Mouse (Mus musculus): ENCODE measurements around the gene Tagln2.

Gene Tagln2

GRCm38 (mm10) chr1:172503111-172503997, 3.5 kb downstream of the Tagln2 start:
- no peak for DNase-seq (ENCODE audit: low spot score in 2 of 2)

- no peak for DNase-seq (ENCODE audit: low spot score in 2 of 2)
These were observed 4.9 kb downstream of the Tagln2 start for GRCm38 (mm10) chr1:172504756-172505155.

GRCm38 (mm10) chr1:172507001-172507400, 7.2 kb downstream of the Tagln2 start:
- no peak for DNase-seq (ENCODE audit: low spot score in 2 of 2)

- no peak for DNase-seq (ENCODE audit: low spot score in 2 of 2)
These were observed 7.9 kb downstream of the Tagln2 start for GRCm38 (mm10) chr1:172507701-172508100.

- no peak for DNase-seq (ENCODE audit: low spot score in 2 of 2)
These were observed 8.3 kb downstream of the Tagln2 start for GRCm38 (mm10) chr1:172508172-172508571.

- DNase-seq (ENCODE audit: low spot score in 2 of 2): no peak
These were observed 9.4 kb downstream of the Tagln2 start for GRCm38 (mm10) chr1:172509235-172509634.

- no peak for DNase-seq (ENCODE audit: low spot score in 2 of 2)
These were observed 10.1 kb downstream of the Tagln2 start for GRCm38 (mm10) chr1:172509983-172510382.

- DNase-seq (ENCODE audit: low spot score in 2 of 2): no peak
These were observed 10.7 kb downstream of the Tagln2 start for GRCm38 (mm10) chr1:172510421-172510972.

- DNase-seq (ENCODE audit: low spot score in 2 of 2): no peak
These were observed 13.1 kb downstream of the Tagln2 start for GRCm38 (mm10) chr1:172512962-172513361.

GRCm38 (mm10) chr1:172513525-172514212, 13.8 kb downstream of the Tagln2 start:
- DNase-seq (ENCODE audit: low spot score in 2 of 2): peak in 1 of 2 experiments; percentile 42

GRCm38 (mm10) chr1:172514213-172514529, 14.3 kb downstream of the Tagln2 start:
- DNase-seq (ENCODE audit: low spot score in 2 of 2): no peak

- DNase-seq (ENCODE audit: low spot score in 2 of 2): no peak
These were observed 14.9 kb downstream of the Tagln2 start for GRCm38 (mm10) chr1:172514551-172515268.

- DNase-seq (ENCODE audit: low spot score in 2 of 2): no peak
These were observed 15.5 kb downstream of the Tagln2 start for GRCm38 (mm10) chr1:172515396-172515795.

- DNase-seq (ENCODE audit: low spot score in 2 of 2): no peak
These were observed 18.2 kb downstream of the Tagln2 start for GRCm38 (mm10) chr1:172518013-172518412.

- no peak for DNase-seq (ENCODE audit: low spot score in 2 of 2)
These were observed 19.8 kb downstream of the Tagln2 start for GRCm38 (mm10) chr1:172519644-172520043.

- DNase-seq (ENCODE audit: low spot score in 2 of 2): peak; percentile 52 to 83
These were observed 21.0 kb downstream of the Tagln2 start, which contains the start of gene Cfap45 for GRCm38 (mm10) chr1:172520576-172521440. Gene Cfap45, plus strand, starts transcription at chr1:172520801.

- DNase-seq (ENCODE audit: low spot score in 2 of 2): no peak
These were observed 22.7 kb downstream of the Tagln2 start for GRCm38 (mm10) chr1:172522524-172522923.

- no peak for DNase-seq (ENCODE audit: low spot score in 2 of 2)
These were observed 23.9 kb downstream of the Tagln2 start for GRCm38 (mm10) chr1:172523699-172524101.

- no peak for DNase-seq (ENCODE audit: low spot score in 2 of 2)
These were observed 25.3 kb downstream of the Tagln2 start for GRCm38 (mm10) chr1:172525027-172525764.

- DNase-seq (ENCODE audit: low spot score in 2 of 2): no peak
These were observed 26.1 kb downstream of the Tagln2 start for GRCm38 (mm10) chr1:172525971-172526370.
